Mouse (Mus musculus) MEL (cell line): Measurements from ENCODE around the gene Pygb.

Experiments
- EP300 ChIP-seq, 2 experiments: IDR thresholded peaks; 2 replicates each; pipeline ENCODE4 v1.6.1; 2011; ENCODE audit warnings: improper control_type of control experiment in 2 of 2, low read length in 2 of 2, low read depth in 1 of 2, mild to moderate bottlenecking in 1 of 2
- POLR2A ChIP-seq, 2 experiments: IDR thresholded peaks; 2 replicates each; pipeline ENCODE4 v1.6.1; 2011 to 2012; ENCODE audit warnings: low read length in 2 of 2, mild to moderate bottlenecking in 2 of 2, control low read depth in 1 of 2, improper control_type of control experiment in 1 of 2, low read depth in 1 of 2, moderate library complexity in 1 of 2; ENCODE audit not compliant: control insufficient read depth in 1 of 2, insufficient read depth in 1 of 2, poor library complexity in 1 of 2

DNA sequence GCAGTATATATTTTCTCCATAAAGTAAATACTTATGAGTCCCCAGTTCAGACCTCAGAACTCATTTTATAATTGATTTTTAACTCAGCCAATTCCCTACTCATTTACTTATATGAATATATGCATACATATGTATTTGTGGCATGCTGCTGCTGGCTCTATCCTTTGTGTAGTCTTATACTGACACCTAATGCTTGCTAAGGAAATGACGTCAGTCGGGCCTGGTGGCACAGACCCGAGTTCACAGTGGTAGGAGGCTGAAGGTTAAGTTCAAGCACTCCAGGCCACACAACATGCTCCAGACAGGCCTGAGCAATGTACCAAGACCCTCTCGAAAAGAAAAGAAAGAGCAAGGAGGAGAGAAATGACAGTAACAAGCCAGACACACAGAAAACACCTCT is 45.1 kb upstream of the Pygb start:
- TF ChIP-seq EP300 (IDR thresholded peaks at IDR 0.05; ENCODE audit: low read depth in 1 of 2, low read length in 2 of 2) (no peak), POLR2A (IDR thresholded peaks at IDR 0.05; ENCODE audit: control insufficient read depth in 1 of 2, insufficient read depth in 1 of 2, low read depth in 1 of 2, low read length in 2 of 2, poor library complexity in 1 of 2) (no peak)
